Mouse (Mus musculus) B cell, adult (primary cell): ENCODE measurements around the gene Mup12. TPM values are rescaled to one million over a fixed set of nuclear protein-coding genes. Genes with fewer than 3 reads are reported as not detected.

Source experiments
- total RNA-seq: library from RNA; stranded (reverse); gene quantifications from 4 replicates; pipeline ENCODE4 v1.2.4, GENCODE M21; 2023; ENCODE audit not compliant: inconsistent age

Mup12 gene
- total RNA-seq, result not detected in 4 replicates

GRCm38 (mm10) chr4:60741226-60741625, at the start of gene Mup12:
Gene Mup12 (minus strand): TSS chr4:60741326.

Other genes starting within 250 kb of the Mup12 start
- gene Mup1, start 239.4 kb downstream of the Mup12 start, total RNA-seq, result not detected in 4 replicates
- not detected in 4 replicates for gene Mup10, start 159.1 kb downstream of the Mup12 start, total RNA-seq
- not detected in 4 replicates for gene Mup11, start 78.9 kb downstream of the Mup12 start, total RNA-seq
- not detected in 4 replicates for gene Mup22, start 80.1 kb upstream of the Mup12 start, total RNA-seq